Mouse (Mus musculus): Measurements from ENCODE around the gene Rhot1. TPM values are rescaled to one million over a fixed set of nuclear protein-coding genes. Genes with fewer than 3 reads are reported as not detected.

Rhot1 gene
- 24.9 TPM for polyA plus RNA-seq (2012; fragmentation: generic; extraction: Trizol)

DNA sequence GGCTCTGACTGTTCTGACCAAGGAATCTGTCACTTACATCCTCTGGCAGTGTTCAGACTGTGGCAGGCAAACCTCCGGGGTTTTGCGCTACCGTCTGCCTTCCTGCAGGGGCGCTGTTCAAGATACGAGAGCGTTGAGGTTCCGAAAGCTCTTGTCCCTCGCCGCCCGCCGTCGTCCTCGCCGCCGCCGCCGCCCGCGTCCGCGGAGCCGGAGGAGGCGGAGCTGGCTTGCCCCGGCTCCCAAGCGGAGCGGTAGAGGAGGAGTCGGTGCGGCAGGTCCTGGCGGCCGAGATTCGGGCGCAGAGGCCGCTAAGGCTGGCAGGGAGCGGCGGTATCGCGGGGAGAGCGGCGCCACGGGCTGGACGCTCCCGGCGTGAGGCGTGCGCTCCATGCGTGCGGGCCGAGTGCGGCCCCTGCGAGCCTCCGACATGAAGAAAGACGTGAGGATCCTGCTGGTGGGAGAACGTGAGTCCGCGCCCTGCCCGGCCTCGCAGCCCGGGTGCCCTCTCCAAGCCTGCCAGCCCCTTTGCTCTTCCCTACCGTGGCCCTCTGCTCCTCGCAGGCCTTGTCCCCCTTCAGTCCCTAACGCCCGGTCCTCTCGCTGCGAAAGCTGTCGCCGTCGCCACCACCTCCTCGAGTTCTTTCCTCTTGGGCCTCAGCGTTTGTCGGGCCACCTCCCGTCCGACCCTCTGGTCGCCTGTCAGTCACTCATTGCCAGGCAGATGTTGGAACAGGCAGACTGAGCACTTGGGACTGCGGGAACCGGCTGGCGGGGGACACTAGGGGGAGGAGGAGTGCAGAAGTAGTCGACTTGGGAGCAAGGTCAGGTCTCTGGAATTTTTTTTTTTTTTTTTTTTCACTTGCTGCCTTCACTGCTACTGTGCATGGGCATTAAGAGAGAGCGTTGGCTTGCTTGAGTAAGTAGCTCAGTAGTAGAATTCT is at the start of gene Rhot1:
Rhot1 (plus strand) TSS at position 160 of the 941 bp plus-strand sequence.
- Histone ChIP-seq H3K36me3 (ENCODE audit: control insufficient read depth, insufficient read depth) (no peaks in the 10 kb centered on the region), H3K27me3 (ENCODE audit: control insufficient read depth, insufficient read depth, insufficient read length) (no peaks in the 10 kb centered on the region), H3K4me3 (peak within 1 kb of the TSS; percentile 80), H3K79me2 (ENCODE audit: control insufficient read depth, insufficient read depth) (peaks cover 45% of the 10 kb centered on the region), H3ac (ENCODE audit: control insufficient read depth, insufficient read length) (peak within 1 kb of the TSS; percentile 17), H3K4me2 (ENCODE audit: low read depth) (peak within 1 kb of the TSS; percentile 86)
- TF ChIP-seq POLR2A (IDR thresholded peaks at IDR 0.05; ENCODE audit: insufficient read length, low read depth) (peak; percentile 95), POLR2AphosphoS2 (IDR thresholded peaks at IDR 0.05; ENCODE audit: insufficient read length, low read depth) (peak; percentile 87), MYOG (IDR thresholded peaks at IDR 0.05; ENCODE audit: control insufficient read depth in 1 of 3, insufficient read depth in 1 of 3, insufficient read length in 2 of 3, low read depth in 2 of 3) (peak in 1 of 3 experiments; percentile 34), SRF (IDR thresholded peaks at IDR 0.05; ENCODE audit: control insufficient read depth, insufficient read length, low read depth) (no peak), E2F4 (IDR thresholded peaks at IDR 0.05; ENCODE audit: insufficient read depth) (peak; percentile 28)

DNA sequence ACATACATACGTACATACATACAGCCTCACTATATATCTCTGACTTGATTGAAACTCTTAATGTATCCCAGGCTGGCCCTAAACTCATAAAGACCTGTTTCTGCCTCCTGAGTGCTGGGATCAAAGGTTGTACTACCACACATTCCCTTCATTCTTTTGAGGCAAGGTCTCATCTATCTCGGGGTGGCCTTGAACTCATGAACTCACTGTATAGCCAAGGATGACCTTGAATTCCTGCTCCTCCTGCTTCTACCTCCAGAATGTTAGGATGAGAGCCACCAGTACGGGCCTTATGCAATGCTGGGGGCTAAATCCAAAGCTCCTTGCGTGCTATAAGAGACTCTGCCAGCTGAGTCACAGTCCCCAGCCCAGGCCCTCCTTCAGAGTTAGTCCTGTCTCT is 47.8 kb upstream of the Rhot1 start:
- Histone ChIP-seq H3K36me3 (ENCODE audit: control insufficient read depth, insufficient read depth) (no peaks in the 10 kb centered on the region), H3K4me2 (ENCODE audit: low read depth) (no peak overlapping the region), H3K4me3 (no peak overlapping the region), H3ac (ENCODE audit: control insufficient read depth, insufficient read length) (no peak overlapping the region), H3K27me3 (ENCODE audit: control insufficient read depth, insufficient read depth, insufficient read length) (no peaks in the 10 kb centered on the region), H3K79me2 (ENCODE audit: control insufficient read depth, insufficient read depth) (no peaks in the 10 kb centered on the region)
- TF ChIP-seq MAX (IDR thresholded peaks at IDR 0.05; ENCODE audit: low read depth), result no peak
- no peak for TF ChIP-seq POLR2AphosphoS2 (IDR thresholded peaks at IDR 0.05; ENCODE audit: insufficient read length, low read depth)
- TF ChIP-seq TCF3 (IDR thresholded peaks at IDR 0.05; ENCODE audit: insufficient read length, low read depth), result no peak
- no peak for TF ChIP-seq USF1 (IDR thresholded peaks at IDR 0.05; ENCODE audit: low read depth)
- no peak for TF ChIP-seq SRF (IDR thresholded peaks at IDR 0.05; ENCODE audit: control insufficient read depth, insufficient read length, low read depth)
- TF ChIP-seq REST (IDR thresholded peaks at IDR 0.05; ENCODE audit: insufficient read depth, insufficient read length), result no peak
- no peak for TF ChIP-seq CEBPB (IDR thresholded peaks at IDR 0.05; ENCODE audit: insufficient read depth, poor library complexity, severe bottlenecking)
- TF ChIP-seq TCF12 (IDR thresholded peaks at IDR 0.05; ENCODE audit: insufficient read depth, poor library complexity, severe bottlenecking), result no peak
- no peak for TF ChIP-seq POLR2A (IDR thresholded peaks at IDR 0.05; ENCODE audit: insufficient read length, low read depth)
- TF ChIP-seq MYOG (IDR thresholded peaks at IDR 0.05; ENCODE audit: control insufficient read depth in 1 of 3, insufficient read depth in 1 of 3, insufficient read length in 2 of 3, low read depth in 2 of 3), result no peak
- TF ChIP-seq MYOD1 (IDR thresholded peaks at IDR 0.05; ENCODE audit: control insufficient read depth in 1 of 3, insufficient read length in 2 of 3, low read depth in 2 of 3), result no peak
- TF ChIP-seq E2F4 (IDR thresholded peaks at IDR 0.05; ENCODE audit: insufficient read depth), result no peak

DNA sequence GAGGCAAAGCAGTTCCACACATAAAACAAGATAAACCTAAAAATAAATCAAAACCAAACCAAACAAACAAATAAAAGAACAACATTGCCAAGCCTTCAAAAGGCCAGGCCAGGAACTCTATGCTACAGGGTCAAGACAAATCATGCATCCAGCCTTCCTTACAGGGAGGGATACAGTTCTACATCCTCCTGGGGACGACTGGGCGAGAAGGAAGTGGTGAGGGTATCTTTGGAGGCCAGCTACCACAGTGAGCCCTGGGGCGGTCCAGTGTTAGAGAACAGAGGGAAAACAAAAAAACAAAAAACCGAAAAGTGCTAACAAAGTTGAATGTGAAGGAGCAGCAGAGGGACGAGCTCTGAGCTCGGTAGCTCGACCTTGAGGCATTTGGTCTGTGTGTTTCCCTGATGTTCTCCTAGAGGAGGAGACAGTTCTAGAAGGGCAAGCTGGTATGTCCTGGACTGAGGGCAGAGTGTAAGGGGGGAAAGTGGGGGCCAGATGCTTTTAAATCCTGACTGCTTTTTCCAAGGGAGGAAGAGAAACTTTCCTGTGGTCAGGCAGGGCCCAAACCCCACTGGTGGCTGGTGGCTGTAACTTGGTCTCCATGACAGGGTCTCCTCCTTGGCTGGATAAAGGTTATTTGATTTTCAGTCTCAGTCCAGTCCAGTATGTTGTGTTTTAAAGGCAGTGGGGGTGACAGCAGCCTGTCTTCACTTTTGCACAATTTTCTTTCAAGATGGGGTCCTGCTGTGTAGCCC is 45.3 kb upstream of the Rhot1 start:
- Histone ChIP-seq H3K27me3 (ENCODE audit: control insufficient read depth, insufficient read depth, insufficient read length) (no peaks in the 10 kb centered on the region), H3K36me3 (ENCODE audit: control insufficient read depth, insufficient read depth) (no peaks in the 10 kb centered on the region), H3K4me2 (ENCODE audit: low read depth) (no peak overlapping the region), H3K79me2 (ENCODE audit: control insufficient read depth, insufficient read depth) (no peaks in the 10 kb centered on the region), H3ac (ENCODE audit: control insufficient read depth, insufficient read length) (no peak overlapping the region), H3K4me3 (no peak overlapping the region)
- TF ChIP-seq POLR2A (IDR thresholded peaks at IDR 0.05; ENCODE audit: insufficient read length, low read depth) (no peak), TCF3 (IDR thresholded peaks at IDR 0.05; ENCODE audit: insufficient read length, low read depth) (no peak), E2F4 (IDR thresholded peaks at IDR 0.05; ENCODE audit: insufficient read depth) (no peak), SRF (IDR thresholded peaks at IDR 0.05; ENCODE audit: control insufficient read depth, insufficient read length, low read depth) (no peak), CEBPB (IDR thresholded peaks at IDR 0.05; ENCODE audit: insufficient read depth, poor library complexity, severe bottlenecking) (no peak), TCF12 (IDR thresholded peaks at IDR 0.05; ENCODE audit: insufficient read depth, poor library complexity, severe bottlenecking) (no peak), POLR2AphosphoS2 (IDR thresholded peaks at IDR 0.05; ENCODE audit: insufficient read length, low read depth) (no peak), USF1 (IDR thresholded peaks at IDR 0.05; ENCODE audit: low read depth) (no peak), MYOD1 (IDR thresholded peaks at IDR 0.05; ENCODE audit: control insufficient read depth in 1 of 3, insufficient read length in 2 of 3, low read depth in 2 of 3) (no peak), REST (IDR thresholded peaks at IDR 0.05; ENCODE audit: insufficient read depth, insufficient read length) (no peak), MYOG (IDR thresholded peaks at IDR 0.05; ENCODE audit: control insufficient read depth in 1 of 3, insufficient read depth in 1 of 3, insufficient read length in 2 of 3, low read depth in 2 of 3) (no peak)

DNA sequence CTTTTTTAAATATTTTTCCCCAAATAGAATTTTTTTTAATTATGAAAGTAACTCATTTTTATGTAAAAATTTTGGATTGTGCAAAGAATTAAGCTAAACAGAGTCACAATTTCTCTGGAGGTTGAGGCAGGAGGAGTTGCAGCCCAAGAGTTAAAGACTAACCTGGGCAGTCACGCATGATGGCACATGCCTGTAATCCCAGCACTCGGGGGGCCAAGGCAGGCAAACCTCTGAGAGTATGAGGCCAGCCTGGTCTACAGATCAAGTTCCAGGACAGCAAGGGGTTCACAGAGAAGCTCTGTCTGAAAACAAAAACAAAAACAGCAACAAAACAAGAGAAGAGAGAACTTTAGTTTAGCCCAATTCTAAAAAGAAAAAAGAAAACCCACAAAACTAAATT is 44.6 kb upstream of the Rhot1 start:
- no peaks in the 10 kb centered on the region for H3K36me3 ChIP-seq (ENCODE audit: control insufficient read depth, insufficient read depth)
- TF ChIP-seq MYOD1 (IDR thresholded peaks at IDR 0.05; ENCODE audit: control insufficient read depth in 1 of 3, insufficient read length in 2 of 3, low read depth in 2 of 3) (no peak), MYOG (IDR thresholded peaks at IDR 0.05; ENCODE audit: control insufficient read depth in 1 of 3, insufficient read depth in 1 of 3, insufficient read length in 2 of 3, low read depth in 2 of 3) (no peak), USF1 (IDR thresholded peaks at IDR 0.05; ENCODE audit: low read depth) (no peak), SRF (IDR thresholded peaks at IDR 0.05; ENCODE audit: control insufficient read depth, insufficient read length, low read depth) (no peak)
- H3K4me3 ChIP-seq, result no peak overlapping the region
- H3ac ChIP-seq (ENCODE audit: control insufficient read depth, insufficient read length), result no peak overlapping the region
- H3K27me3 ChIP-seq (ENCODE audit: control insufficient read depth, insufficient read depth, insufficient read length), result no peaks in the 10 kb centered on the region
- H3K4me2 ChIP-seq (ENCODE audit: low read depth), result no peak overlapping the region
- H3K79me2 ChIP-seq (ENCODE audit: control insufficient read depth, insufficient read depth), result no peaks in the 10 kb centered on the region

Data from myocyte (in vitro differentiated cells).